Mouse (Mus musculus) heart, adult 2 months (tissue): ENCODE results near the gene Ahnak2. TPM values are rescaled to one million over a fixed set of nuclear protein-coding genes. Genes with fewer than 3 reads are reported as not detected.

Experiments used
- DNase-seq, 2 experiments: peaks; one replicate each; pipeline ENCODE4 v3.0.0; 2021
- H3K27ac ChIP-seq: fragments of 200-600 bp; 2 replicates; pipeline ENCODE4 v1.8.1; 2022
- H3K27me3 ChIP-seq: fragments of 200-500 bp; 2 replicates; pipeline ENCODE4 v1.6.1; 2012; ENCODE audit warnings: mild to moderate bottlenecking, low read length, inconsistent platforms, mixed read lengths; ENCODE audit not compliant: control insufficient read depth, insufficient read depth
- H3K36me3 ChIP-seq: fragments of 200-500 bp; 2 replicates; pipeline ENCODE4 v1.6.1; 2012; ENCODE audit warnings: low read length, inconsistent platforms; ENCODE audit not compliant: control insufficient read depth, insufficient read depth
- H3K4me1 ChIP-seq: fragments of 200-500 bp; 2 replicates; pipeline ENCODE4 v1.6.1; 2011; ENCODE audit warnings: low read length; ENCODE audit not compliant: control insufficient read depth, insufficient read depth
- H3K4me3 ChIP-seq: fragments of 200-600 bp; 2 replicates; pipeline ENCODE4 v1.8.1; 2022
- H3K79me2 ChIP-seq: fragments of 200-500 bp; replicated peaks from 2 replicates; pipeline ENCODE4 v1.6.1; 2012; ENCODE audit warnings: mild to moderate bottlenecking, inconsistent platforms, low read length, moderate library complexity, mixed read lengths; ENCODE audit not compliant: control insufficient read depth, insufficient read depth
- H3K9ac ChIP-seq: fragments of 200-500 bp; 2 replicates; pipeline ENCODE4 v1.6.1; 2012; ENCODE audit warnings: low read depth, mild to moderate bottlenecking, control low read depth, inconsistent platforms, low read length, mixed read lengths
- CTCF ChIP-seq: fragments of 200-600 bp; IDR thresholded peaks from 2 replicates; pipeline ENCODE4 v1.8.1; 2022; ENCODE audit warnings: antibody characterized with exemption, mild to moderate bottlenecking, moderate library complexity
- EP300 ChIP-seq: fragments of 200-500 bp; IDR thresholded peaks from 2 replicates; pipeline ENCODE4 v1.6.1; 2011; ENCODE audit warnings: low read depth, low read length, control low read depth; ENCODE audit not compliant: insufficient read depth
- POLR2A ChIP-seq: fragments of 200-500 bp; IDR thresholded peaks from 2 replicates; pipeline ENCODE4 v1.6.1; 2011; ENCODE audit warnings: mild to moderate bottlenecking, low read depth, low read length, control low read depth; ENCODE audit not compliant: insufficient read depth
- WGBS: fragments of 180-500 bp; shearing (Covaris S2); methylation state at CpG from one replicate; pipeline ENCODE4 v1.1.7; 2018; 5-methylcytosine and 5-hydroxymethylcytosine counted together
- intact Hi-C: fragments of 180-260 bp; cut with DNase I; formaldehyde crosslinking; loops from one replicate; pipeline ENCODE4 v1.15.1; 2025
- polyA plus RNA-seq: library from polyadenylated mRNA; depleted of rRNA; stranded (reverse); fragments of >200 nt; gene quantifications from 2 replicates; pipeline ENCODE4 v1.2.3, GENCODE M21; 2012
- total RNA-seq, 2 experiments: library from RNA; stranded (reverse); gene quantifications; 2 replicates each; pipeline ENCODE4 v1.2.3; 2021

Gene Ahnak2
- total and polyA plus RNA-seq, 3 experiments = 5.4 to 15.7 (median 14.8) TPM

- H3K79me2 ChIP-seq = no peaks in the 10 kb centered on the region
- H3K4me1 ChIP-seq = no peaks in the 10 kb centered on the region
- intact Hi-C loops = no loop called here
- WGBS = 55% methylated on average over 5 of the region's 5 CpGs
- H3K36me3 ChIP-seq = no peaks in the 10 kb centered on the region
- no peak overlapping the region for H3K4me3 ChIP-seq
- H3K27me3 ChIP-seq = no peaks in the 10 kb centered on the region
- TF ChIP-seq POLR2A (no peak), CTCF (no peak), EP300 (no peak)
- DNase-seq = peak in 1 of 2 experiments; percentile 16
- no peak overlapping the region for H3K27ac ChIP-seq
- H3K9ac ChIP-seq = no peak overlapping the region
These were observed 38.3 kb downstream of the Ahnak2 start for GRCm38 (mm10) chr12:112764141-112764540.

GRCm38 (mm10) chr12:112763176-112763575, 39.3 kb downstream of the Ahnak2 start:
- intact Hi-C loops = no loop called here
- TF ChIP-seq EP300 = no peak
- no peak for TF ChIP-seq CTCF
- no peak for TF ChIP-seq POLR2A
- H3K4me1 ChIP-seq = no peaks in the 10 kb centered on the region
- H3K79me2 ChIP-seq = no peaks in the 10 kb centered on the region
- no peaks in the 10 kb centered on the region for H3K27me3 ChIP-seq
- H3K9ac ChIP-seq = no peak overlapping the region
- H3K4me3 ChIP-seq = no peak overlapping the region
- peak in 1 of 2 experiments; percentile 8 for DNase-seq
- no peaks in the 10 kb centered on the region for H3K36me3 ChIP-seq
- no peak overlapping the region for H3K27ac ChIP-seq
- WGBS = 79% methylated on average over 4 of the region's 4 CpGs

- WGBS = 89% methylated on average over 3 of the region's 3 CpGs
- intact Hi-C loops = no loop called here
- Histone ChIP-seq H3K27ac (no peak overlapping the region; the same call in 1 of the 2 replicates), H3K4me1 (no peaks in the 10 kb centered on the region), H3K79me2 (no peaks in the 10 kb centered on the region), H3K27me3 (no peaks in the 10 kb centered on the region), H3K4me3 (no peak overlapping the region), H3K9ac (no peak overlapping the region), H3K36me3 (no peaks in the 10 kb centered on the region)
- no peak for TF ChIP-seq EP300
- TF ChIP-seq POLR2A = no peak
- TF ChIP-seq CTCF = no peak
- DNase-seq = peak; percentile 33 to 61
These were observed 40.4 kb downstream of the Ahnak2 start for GRCm38 (mm10) chr12:112762018-112762417.

- H3K27me3 ChIP-seq = no peaks in the 10 kb centered on the region
- H3K36me3 ChIP-seq = no peaks in the 10 kb centered on the region
- no peak overlapping the region for H3K9ac ChIP-seq
- H3K27ac ChIP-seq = no peak overlapping the region; the same call in 1 of the 2 replicates
- WGBS = 87% methylated on average over 4 of the region's 4 CpGs
- no peak for TF ChIP-seq CTCF
- TF ChIP-seq EP300 = no peak
- no peak for TF ChIP-seq POLR2A
- intact Hi-C loops = no loop called here
- no peak overlapping the region for H3K4me3 ChIP-seq
- no peaks in the 10 kb centered on the region for H3K4me1 ChIP-seq
- DNase-seq = no peak
- H3K79me2 ChIP-seq = no peaks in the 10 kb centered on the region
These were observed 41.0 kb downstream of the Ahnak2 start for GRCm38 (mm10) chr12:112761411-112761810.

- 43% methylated on average over 4 of the region's 4 CpGs for WGBS
- H3K4me1 ChIP-seq = no peaks in the 10 kb centered on the region
- H3K4me3 ChIP-seq = no peak within 1 kb of the TSS
- peak; percentile 43 to 63 for DNase-seq
- no peak for TF ChIP-seq CTCF
- TF ChIP-seq EP300 = no peak
- TF ChIP-seq POLR2A = no peak
- intact Hi-C loops = no loop called here
- no peak within 1 kb of the TSS for H3K27ac ChIP-seq
- no peaks in the 10 kb centered on the region for H3K36me3 ChIP-seq
- H3K79me2 ChIP-seq = no peaks in the 10 kb centered on the region
- no peaks in the 10 kb centered on the region for H3K27me3 ChIP-seq
- H3K9ac ChIP-seq = no peak within 1 kb of the TSS
These were observed 42.1 kb downstream of the Ahnak2 start, which contains the start of gene Pld4 for GRCm38 (mm10) chr12:112760154-112760926. Gene Pld4, plus strand, starts transcription at chr12:112760655.

GRCm38 (mm10) chr12:112759471-112759870, 43.0 kb downstream of the Ahnak2 start:
- intact Hi-C loops = no loop called here
- Histone ChIP-seq H3K27ac (no peak overlapping the region), H3K4me1 (no peaks in the 10 kb centered on the region), H3K36me3 (no peaks in the 10 kb centered on the region), H3K4me3 (no peak overlapping the region), H3K9ac (no peak overlapping the region), H3K79me2 (no peaks in the 10 kb centered on the region), H3K27me3 (no peaks in the 10 kb centered on the region)
- DNase-seq = peak; percentile 1 to 8
- TF ChIP-seq EP300 (no peak), CTCF (no peak), POLR2A (no peak)
- WGBS = 89% methylated on average over 3 of the region's 3 CpGs
